In genomic region chr10:89443115-89443622, GRCm38 (mm10) we compare ENCODE assay signal across 8 mouse cellular contexts. TPM values are rescaled to one million over a fixed set of nuclear protein-coding genes. Genes with fewer than 3 reads are reported as not detected.
DNase-seq lines count a peak whose midpoint lies in the region; ATAC-seq and TF ChIP-seq lines count a peak whose summit lies in the region.

No protein-coding gene starts in this region.

- H3K27me3 ChIP-seq in kidney, embryonic 16.5 days (ENCODE audit: insufficient read depth, low read length), result no peaks in the 10 kb centered on the region
- 0 out of 2 replicates have a peak, but pooled peaks cover 3% of the 10 kb centered on the region for H3K27me3 ChIP-seq in forebrain, embryonic 15.5 days
- H3K27me3 ChIP-seq in intestine, embryonic 15.5 days (replicated peaks), result no peaks in the 10 kb centered on the region
- no peaks in the 10 kb centered on the region for H3K27me3 ChIP-seq in stomach, postnatal 0 days (ENCODE audit: control insufficient read depth, insufficient read depth, low read length)

- no peak for DNase-seq in kidney, postnatal 25 days
- DNase-seq in NIH3T3 (ENCODE audit: low read depth), result peak; percentile 33
- DNase-seq in lung, postnatal 4 days, result peak; percentile 38 to 55
- peak; percentile 23 for DNase-seq in stomach, postnatal 0 days (ENCODE audit: low spot score)
- DNase-seq in right cerebral cortex, postnatal 14 days, result no peak

- H3K9me3 ChIP-seq in kidney, embryonic 16.5 days (ENCODE audit: low read length), result 0 out of 2 replicates have a peak, but pooled peaks cover 4% of the 10 kb centered on the region
- no peaks in the 10 kb centered on the region for H3K9me3 ChIP-seq in forebrain, embryonic 15.5 days
- no peaks in the 10 kb centered on the region for H3K9me3 ChIP-seq in intestine, embryonic 15.5 days
- no peaks in the 10 kb centered on the region for H3K9me3 ChIP-seq in stomach, postnatal 0 days (ENCODE audit: control insufficient read depth, low read length)

- no peak for TF ChIP-seq EP300 in stomach, postnatal 0 days (optimal IDR thresholded peaks at IDR 0.05)

- WGBS in kidney, embryonic 16.5 days, result 1% methylated on average over 17 of the region's 17 CpGs
- under 1% methylated on average over 17 of the region's 17 CpGs for WGBS in forebrain, embryonic 15.5 days
- WGBS in intestine, embryonic 15.5 days, result under 1% methylated on average over 17 of the region's 17 CpGs
- 0% methylated on average over 17 of the region's 17 CpGs for WGBS in stomach, postnatal 0 days

- peaks cover 11% of the 10 kb centered on the region for H3K4me1 ChIP-seq in kidney, embryonic 16.5 days (ENCODE audit: insufficient read depth, low read length)
- H3K4me1 ChIP-seq in forebrain, embryonic 15.5 days, result peaks cover 19% of the 10 kb centered on the region
- H3K4me1 ChIP-seq in intestine, embryonic 15.5 days (replicated peaks), result peaks cover 7% of the 10 kb centered on the region
- no peaks in the 10 kb centered on the region for H3K4me1 ChIP-seq in stomach, postnatal 0 days (replicated peaks; ENCODE audit: control insufficient read depth, insufficient read depth)

- peak overlapping the region; percentile 74 for H3K4me3 ChIP-seq in kidney, embryonic 16.5 days (ENCODE audit: low read length)
- peak overlapping the region; percentile 76 for H3K4me3 ChIP-seq in forebrain, embryonic 15.5 days
- H3K4me3 ChIP-seq in intestine, embryonic 15.5 days (replicated peaks), result peak overlapping the region; percentile 79
- H3K4me3 ChIP-seq in stomach, postnatal 0 days (ENCODE audit: low read depth, low read length), result peak overlapping the region; percentile 75

- H3K27ac ChIP-seq in kidney, embryonic 16.5 days (ENCODE audit: low read length), result peak overlapping the region; percentile 61; the same call in 1 of the 2 replicates
- H3K27ac ChIP-seq in forebrain, embryonic 15.5 days (replicated peaks), result peak overlapping the region; percentile 65
- H3K27ac ChIP-seq in intestine, embryonic 15.5 days, result peak overlapping the region; percentile 74
- H3K27ac ChIP-seq in stomach, postnatal 0 days (replicated peaks), result peak overlapping the region; percentile 63

- peak overlapping the region; percentile 72 for H3K9ac ChIP-seq in kidney, embryonic 16.5 days (replicated peaks; ENCODE audit: low read length)
- H3K9ac ChIP-seq in forebrain, embryonic 15.5 days (replicated peaks), result peak overlapping the region; percentile 47
- peak overlapping the region; percentile 72 for H3K9ac ChIP-seq in intestine, embryonic 15.5 days
- H3K9ac ChIP-seq in stomach, postnatal 0 days (ENCODE audit: low read length), result peak overlapping the region; percentile 69

- ATAC-seq in kidney, embryonic 16.5 days (ENCODE audit: low FRiP score, low TSS enrichment), result peak; percentile 58
- peak; percentile 50 for ATAC-seq in forebrain, embryonic 15.5 days (replicated peaks)
- ATAC-seq in intestine, embryonic 15.5 days, result peak; percentile 56
- ATAC-seq in stomach, postnatal 0 days (ENCODE audit: low FRiP score, low TSS enrichment), result peak; percentile 39

- TF ChIP-seq CTCF in stomach, postnatal 0 days (IDR thresholded peaks at IDR 0.05; ENCODE audit: low read depth), result no peak

- H3K4me2 ChIP-seq in kidney, embryonic 16.5 days (replicated peaks; ENCODE audit: low read depth, low read length), result peak overlapping the region; percentile 70
- peak overlapping the region; percentile 72 for H3K4me2 ChIP-seq in forebrain, embryonic 15.5 days (replicated peaks)
- H3K4me2 ChIP-seq in intestine, embryonic 15.5 days (replicated peaks), result peak overlapping the region; percentile 88
- peak overlapping the region; percentile 94 for H3K4me2 ChIP-seq in stomach, postnatal 0 days (replicated peaks; ENCODE audit: low read depth)

- H3K36me3 ChIP-seq in kidney, embryonic 16.5 days (ENCODE audit: insufficient read depth, low read length), result 0 out of 2 replicates have a peak, but pooled peaks cover 7% of the 10 kb centered on the region
- no peaks in the 10 kb centered on the region for H3K36me3 ChIP-seq in forebrain, embryonic 15.5 days
- H3K36me3 ChIP-seq in intestine, embryonic 15.5 days, result no peaks in the 10 kb centered on the region
- H3K36me3 ChIP-seq in stomach, postnatal 0 days (ENCODE audit: control insufficient read depth, insufficient read depth, low read length), result no peaks in the 10 kb centered on the region

RNA-seq across cellular contexts. Expression of gene Gas2l3, which starts 0.6 kb away (rescaled TPM):
- 16.7 and 18.5 TPM in 2 replicates for polyA plus RNA-seq in kidney, embryonic 16.5 days (2015; fragmentation: Nextera tagmentation; extraction: Ambion mirVana)
- 12.1 and 13.9 TPM in 2 replicates for polyA plus RNA-seq in forebrain, embryonic 15.5 days (2015; fragmentation: Nextera tagmentation; extraction: Ambion mirVana)
- polyA plus RNA-seq in intestine, embryonic 15.5 days (2015; fragmentation: Nextera tagmentation; extraction: Ambion mirVana), result 14.8 and 18.6 TPM in 2 replicates
- 5.4 and 6.4 TPM in 2 replicates for polyA plus RNA-seq in stomach, postnatal 0 days (2015; fragmentation: Nextera tagmentation; extraction: Ambion mirVana)

Comparison
In these comparisons a context has a peak if more than half of its experiments do, and no peak if none do; other contexts are left out.
1. DNase-seq: peak in NIH3T3 (single experiment), lung, postnatal 4 days (2 of 2) and stomach, postnatal 0 days (single experiment); none in kidney, postnatal 25 days (0 of 2) and right cerebral cortex, postnatal 14 days (single experiment).
2. Peak in every context shown above with its lines, with median percentiles within 50 percentile points of each other: ATAC-seq, H3K27ac ChIP-seq, H3K4me2 ChIP-seq, H3K4me3 ChIP-seq and H3K9ac ChIP-seq.